Mouse (Mus musculus) forebrain, embryonic 16.5 days (tissue): ENCODE data around the gene Cfap52. TPM values are rescaled to one million over a fixed set of nuclear protein-coding genes. Genes with fewer than 3 reads are reported as not detected.

Source experiments
- ATAC-seq: fragments of 200-750 bp; cut with Nextera tagmentation; 2 replicates; pipeline ENCODE4 v1.8.0; 2017; ENCODE audit warnings: mild to moderate bottlenecking, moderate library complexity
- H3K27ac ChIP-seq: fragments of 300-500 bp; sonication (generic); 2 replicates; pipeline ENCODE4 v1.5.1; 2014; ENCODE audit warnings: low read length, control low read depth
- H3K27me3 ChIP-seq: fragments of 300-500 bp; sonication (generic); replicated peaks from 2 replicates; pipeline ENCODE4 v1.6.1; 2014; ENCODE audit warnings: low read length; ENCODE audit not compliant: control insufficient read depth, insufficient read depth
- H3K36me3 ChIP-seq: fragments of 300-500 bp; sonication (generic); 2 replicates; pipeline ENCODE4 v1.6.1; 2014; ENCODE audit not compliant: control insufficient read depth, insufficient read depth
- H3K4me1 ChIP-seq: fragments of 300-500 bp; sonication (generic); replicated peaks from 2 replicates; pipeline ENCODE4 v1.6.1; 2014; ENCODE audit warnings: low read length; ENCODE audit not compliant: control insufficient read depth, insufficient read depth
- H3K4me2 ChIP-seq: fragments of 300-500 bp; sonication (generic); 2 replicates; pipeline ENCODE4 v1.6.1; 2014; ENCODE audit warnings: mild to moderate bottlenecking, low read length, control low read depth
- H3K4me3 ChIP-seq: fragments of 300-500 bp; sonication (generic); replicated peaks from 2 replicates; pipeline ENCODE4 v1.5.1; 2014; ENCODE audit warnings: mild to moderate bottlenecking, low read length, control low read depth
- H3K9ac ChIP-seq: fragments of 300-500 bp; sonication (generic); replicated peaks from 2 replicates; pipeline ENCODE4 v1.6.1; 2014; ENCODE audit warnings: low read depth, low read length, control low read depth
- H3K9me3 ChIP-seq: fragments of 300-500 bp; sonication (generic); 2 replicates; pipeline ENCODE4 v1.6.1; 2016; ENCODE audit warnings: low read length; ENCODE audit not compliant: control insufficient read depth
- WGBS: fragments of 180-500 bp; shearing (Covaris S2); extraction: QIAGEN DNeasy Blood & Tissue Kit; methylation state at CpG from one replicate; pipeline ENCODE4 v1.1.7; 2014; 5-methylcytosine and 5-hydroxymethylcytosine counted together
- polyA plus RNA-seq: library from polyadenylated mRNA; unstranded; fragments of >200 nt; fragmentation: Nextera tagmentation; extraction: Ambion mirVana; gene quantifications from 2 replicates; pipeline ENCODE4 v1.2.1, GENCODE M21; 2015

Cfap52 gene
- polyA plus RNA-seq, 1 experiment from 2014 or later, result 2.3 TPM

DNA sequence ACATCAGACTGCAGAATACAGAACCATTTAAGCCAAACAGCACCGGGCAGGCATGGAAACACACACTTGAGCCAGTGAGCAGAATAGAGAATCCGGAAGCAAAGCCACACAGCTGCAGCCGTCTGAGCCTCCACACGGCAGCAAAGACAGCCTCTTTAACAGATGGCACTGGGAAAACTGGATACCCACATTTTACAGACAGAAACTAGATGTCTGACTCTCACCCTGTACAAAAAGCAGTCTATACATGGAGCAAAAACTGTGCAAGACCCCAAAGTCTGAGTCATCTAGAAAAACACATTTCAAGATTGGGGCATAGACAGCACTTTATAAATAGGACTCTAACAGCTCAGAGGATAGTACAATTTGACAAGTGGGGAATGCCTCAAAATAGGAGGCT lies 25.8 kb upstream of the Cfap52 start:
- Histone ChIP-seq H3K36me3 (no peaks in the 10 kb centered on the region), H3K27me3 (no peaks in the 10 kb centered on the region), H3K4me1 (no peaks in the 10 kb centered on the region; the same call in 1 of the 2 replicates), H3K9ac (no peak overlapping the region), H3K4me3 (no peak overlapping the region), H3K27ac (no peak overlapping the region), H3K9me3 (no peaks in the 10 kb centered on the region), H3K4me2 (no peak overlapping the region)
- ATAC-seq, result peak; percentile 33; the same call in 1 of the 2 replicates
- 72% methylated on average over 4 of the region's 4 CpGs for WGBS

DNA sequence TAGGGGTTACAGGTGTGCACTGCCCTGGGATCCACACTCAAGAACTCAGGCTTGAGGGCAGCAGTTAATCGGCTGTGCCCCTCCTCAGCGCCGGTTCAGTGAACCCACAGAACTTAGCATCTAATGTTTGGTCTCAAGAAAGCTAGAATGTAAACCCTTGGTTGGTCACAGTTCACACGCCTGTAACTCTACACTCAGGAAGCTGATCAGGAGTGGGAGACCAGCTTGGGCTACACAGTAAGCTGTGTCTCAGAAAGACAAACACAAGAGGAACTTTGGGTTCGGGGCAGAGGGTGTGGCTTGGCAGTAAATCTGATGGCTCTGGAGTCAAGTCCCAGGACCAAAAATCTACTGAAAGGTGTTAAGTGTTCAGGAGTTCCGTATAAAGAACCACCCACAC lies 18.1 kb upstream of the Cfap52 start:
- Histone ChIP-seq H3K4me3 (no peak overlapping the region), H3K9me3 (no peaks in the 10 kb centered on the region), H3K36me3 (no peaks in the 10 kb centered on the region), H3K4me2 (no peak overlapping the region), H3K4me1 (no peaks in the 10 kb centered on the region), H3K27ac (no peak overlapping the region), H3K9ac (no peak overlapping the region), H3K27me3 (no peaks in the 10 kb centered on the region)
- no peak for ATAC-seq
- 93% methylated on average over 6 of the region's 6 CpGs for WGBS

DNA sequence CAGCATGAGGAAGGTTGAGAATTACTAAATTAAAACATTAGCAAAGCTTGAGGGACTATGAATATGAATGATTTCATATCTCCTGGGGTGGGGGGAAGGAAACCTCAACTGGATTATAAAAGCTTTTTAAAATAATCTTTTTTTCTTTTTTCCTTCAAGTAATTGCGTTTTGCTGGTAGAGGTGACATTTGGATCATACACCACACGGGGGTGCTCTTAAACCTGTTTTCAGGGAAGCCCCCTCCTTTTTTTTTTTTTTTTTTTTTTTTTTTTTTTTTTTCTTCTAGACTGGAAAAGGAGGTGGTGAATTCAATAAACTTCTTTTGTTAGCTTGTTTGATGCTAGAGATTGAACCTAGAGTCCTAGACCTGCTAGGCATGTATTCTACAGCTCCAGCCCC lies 9.8 kb upstream of the Cfap52 start:
- Histone ChIP-seq H3K4me1 (no peaks in the 10 kb centered on the region), H3K4me3 (no peak overlapping the region), H3K9me3 (no peaks in the 10 kb centered on the region), H3K9ac (no peak overlapping the region), H3K27ac (no peak overlapping the region), H3K36me3 (no peaks in the 10 kb centered on the region), H3K27me3 (no peaks in the 10 kb centered on the region), H3K4me2 (no peak overlapping the region)
- no peak for ATAC-seq
- WGBS, result 0% methylated on average over 2 of the region's 2 CpGs

DNA sequence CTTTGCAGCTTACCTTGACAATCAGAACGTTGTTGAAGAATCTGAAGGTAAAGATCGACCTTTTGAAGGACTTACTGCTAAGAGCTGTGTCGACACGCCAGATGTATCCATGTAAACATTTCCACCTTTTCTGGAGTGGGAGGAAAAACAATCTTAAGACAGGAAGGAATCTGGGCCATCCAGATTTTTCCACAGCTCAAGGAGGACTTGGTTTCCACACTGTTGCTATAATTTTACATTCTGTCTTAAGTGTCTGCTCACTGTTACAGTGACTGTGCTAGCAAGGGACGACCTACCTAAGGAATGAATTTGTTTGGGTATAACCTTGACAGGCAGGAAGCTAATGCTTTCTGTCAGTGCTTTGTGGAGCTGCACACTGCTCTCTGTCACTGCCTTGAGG lies 7.8 kb upstream of the Cfap52 start:
- WGBS, result 92% methylated on average over 5 of the region's 5 CpGs
- Histone ChIP-seq H3K4me2 (no peak overlapping the region), H3K4me1 (no peaks in the 10 kb centered on the region), H3K4me3 (no peak overlapping the region), H3K9me3 (no peaks in the 10 kb centered on the region), H3K27ac (no peak overlapping the region), H3K27me3 (no peaks in the 10 kb centered on the region), H3K9ac (no peak overlapping the region), H3K36me3 (no peaks in the 10 kb centered on the region)
- no peak for ATAC-seq

DNA sequence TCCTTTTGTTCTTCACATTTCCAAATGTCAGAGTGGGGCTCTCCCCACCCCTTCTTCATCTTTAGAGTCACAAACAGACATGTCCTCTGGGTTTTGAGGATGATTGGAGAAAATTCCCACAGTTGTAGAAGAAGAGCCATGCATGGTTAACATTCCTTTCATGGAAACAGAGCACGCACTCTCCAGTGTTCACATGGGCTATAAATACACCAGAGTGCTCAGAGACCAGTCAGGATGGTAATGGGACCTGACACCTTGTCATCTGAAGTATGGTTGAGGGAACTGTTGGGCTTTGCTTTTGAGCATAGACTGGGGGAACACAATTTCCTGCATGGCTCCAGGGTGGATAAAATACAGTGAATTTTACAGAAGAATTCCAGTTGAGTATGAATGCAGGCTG lies 7.2 kb upstream of the Cfap52 start:
- H3K36me3 ChIP-seq, result no peaks in the 10 kb centered on the region
- peaks cover under 1% of the 10 kb centered on the region; the same call in 1 of the 2 replicates for H3K4me1 ChIP-seq
- 87% methylated on average over 1 of the region's 1 CpGs for whole genome bisulfite sequencing
- no peak overlapping the region for H3K4me3 ChIP-seq
- ATAC-seq, result no peak
- H3K27ac ChIP-seq, result no peak overlapping the region
- H3K9me3 ChIP-seq, result no peaks in the 10 kb centered on the region
- H3K9ac ChIP-seq, result no peak overlapping the region
- no peak overlapping the region for H3K4me2 ChIP-seq
- no peaks in the 10 kb centered on the region for H3K27me3 ChIP-seq

DNA sequence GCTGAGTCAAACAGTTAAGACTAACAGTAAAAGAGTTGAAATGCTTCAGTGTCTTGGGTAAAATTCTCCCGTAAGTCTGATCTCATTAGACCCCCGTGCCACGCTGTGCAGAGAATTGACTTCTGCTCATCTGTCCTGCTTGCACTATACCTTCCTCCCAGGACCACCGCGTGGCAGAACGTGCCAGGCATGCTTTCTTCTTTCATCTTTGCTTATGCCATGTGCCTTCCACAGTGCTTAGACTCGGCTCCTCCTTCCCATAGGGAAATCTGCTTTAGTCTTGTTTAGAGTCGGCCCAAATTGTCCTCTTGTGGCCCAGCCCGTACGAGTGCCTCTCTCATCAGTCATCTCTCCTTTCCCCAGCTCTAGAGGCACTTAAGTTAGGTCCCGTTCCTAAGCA lies 2.4 kb upstream of the Cfap52 start:
- Histone ChIP-seq H3K9me3 (no peaks in the 10 kb centered on the region), H3K36me3 (no peaks in the 10 kb centered on the region), H3K4me1 (peaks cover 19% of the 10 kb centered on the region), H3K27me3 (no peaks in the 10 kb centered on the region), H3K27ac (no peak overlapping the region), H3K9ac (no peak overlapping the region), H3K4me2 (no peak overlapping the region), H3K4me3 (no peak overlapping the region)
- ATAC-seq, result no peak
- WGBS, result 68% methylated on average over 11 of the region's 11 CpGs

DNA sequence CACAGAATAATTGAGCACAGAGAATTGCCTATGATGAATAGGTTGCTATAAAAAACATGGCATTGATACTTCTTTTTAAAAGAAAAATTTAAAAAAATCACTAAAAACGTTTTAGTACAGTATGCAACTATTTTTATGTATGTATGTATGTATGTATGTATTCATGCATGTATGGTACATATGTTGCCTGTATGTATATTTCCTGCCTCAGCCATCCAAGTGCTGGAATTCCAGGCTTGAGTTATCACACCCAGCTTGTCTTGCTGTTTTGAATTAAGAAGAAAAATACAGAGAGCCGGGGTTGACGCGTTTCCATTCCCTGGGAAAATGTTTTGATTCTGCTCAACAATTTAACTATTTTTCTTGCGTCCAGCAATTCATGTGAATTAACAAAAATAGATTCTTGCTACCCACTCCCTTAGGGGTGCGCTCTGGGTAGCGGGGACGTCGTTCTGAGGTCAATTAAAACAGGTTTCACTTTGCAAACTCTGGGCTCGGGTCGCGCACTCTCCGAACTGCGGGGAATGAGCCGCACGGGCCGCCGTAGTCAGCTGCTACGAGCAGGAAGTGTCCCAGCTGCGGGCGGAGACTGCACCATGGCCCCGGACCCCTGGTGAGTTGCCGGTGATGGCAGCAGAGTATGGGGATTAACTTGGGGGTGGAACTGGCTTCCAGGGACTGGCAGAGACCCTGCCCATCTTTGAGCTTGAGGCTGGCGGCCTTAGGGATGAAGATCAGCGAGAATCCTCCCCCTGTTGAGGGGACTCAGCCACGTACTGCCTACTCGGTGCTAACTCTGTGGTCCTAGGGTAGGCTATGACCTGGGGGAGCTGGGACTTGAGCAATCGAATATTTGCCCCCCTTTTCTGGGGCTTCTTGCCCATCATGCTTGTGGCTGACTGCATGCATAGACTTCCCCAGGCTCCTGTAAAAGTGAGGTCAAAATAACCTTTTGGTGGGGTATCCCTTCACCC lies 741 bp upstream of the Cfap52 start, which contains the start of gene Stx8:
Gene Stx8, plus strand, starts transcription at position 289 of the 974 bp plus-strand sequence.
- H3K4me3 ChIP-seq, result peak within 1 kb of the TSS; percentile 88
- peaks cover 19% of the 10 kb centered on the region for H3K4me1 ChIP-seq
- H3K9ac ChIP-seq, result peak within 1 kb of the TSS; percentile 81
- no peaks in the 10 kb centered on the region for H3K27me3 ChIP-seq
- under 1% methylated on average over 28 of the region's 28 CpGs for WGBS
- peak; percentile 89 for ATAC-seq
- H3K27ac ChIP-seq, result no peak within 1 kb of the TSS
- H3K9me3 ChIP-seq, result no peaks in the 10 kb centered on the region
- no peaks in the 10 kb centered on the region for H3K36me3 ChIP-seq
- H3K4me2 ChIP-seq, result peak within 1 kb of the TSS; percentile 70

DNA sequence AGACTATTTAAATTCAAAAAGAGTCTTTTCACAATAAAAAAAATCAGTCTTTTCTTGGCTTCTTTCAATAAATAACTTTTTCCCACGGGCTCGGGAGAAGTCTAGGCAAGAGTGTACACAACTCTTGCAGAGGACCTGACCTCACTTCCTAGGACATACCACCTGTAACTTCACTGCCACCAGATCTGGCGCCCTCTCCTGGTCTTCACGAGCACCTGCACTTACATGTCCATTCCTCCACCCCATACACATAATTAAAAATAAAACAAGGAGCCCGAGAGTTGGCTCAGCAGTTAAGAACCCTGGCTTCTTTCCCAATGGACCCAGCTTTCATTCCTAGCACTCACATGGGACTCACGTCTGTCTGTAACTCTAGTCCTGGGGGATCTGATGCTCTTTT lies 1.3 kb downstream of the Cfap52 start:
- no peak overlapping the region for H3K4me2 ChIP-seq
- no peak for ATAC-seq
- peaks cover 19% of the 10 kb centered on the region for H3K4me1 ChIP-seq
- H3K4me3 ChIP-seq, result no peak overlapping the region
- H3K27me3 ChIP-seq, result no peaks in the 10 kb centered on the region
- H3K27ac ChIP-seq, result no peak overlapping the region
- H3K9ac ChIP-seq, result no peak overlapping the region
- 81% methylated on average over 6 of the region's 6 CpGs for WGBS
- no peaks in the 10 kb centered on the region for H3K36me3 ChIP-seq
- H3K9me3 ChIP-seq, result no peaks in the 10 kb centered on the region

DNA sequence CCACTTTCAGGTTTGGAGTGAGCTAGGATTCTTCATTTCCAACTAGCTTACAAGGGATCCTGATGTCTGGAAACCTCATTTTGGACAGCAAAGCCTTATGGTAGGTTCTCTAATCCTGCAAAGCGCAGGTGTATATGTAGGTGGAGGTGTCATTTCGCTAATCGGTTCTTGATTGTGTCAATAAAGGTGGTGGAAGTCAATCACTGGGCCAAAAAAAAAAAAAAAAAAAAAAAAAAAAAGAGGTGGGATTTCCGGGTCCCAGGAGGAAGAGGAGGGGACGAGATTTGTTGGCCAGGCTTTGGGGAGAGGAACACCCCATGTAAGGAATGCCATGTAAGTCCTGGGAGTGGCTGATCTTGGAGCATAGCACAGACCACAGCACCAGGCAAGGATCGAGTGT lies 11.0 kb downstream of the Cfap52 start:
- no peaks in the 10 kb centered on the region for H3K9me3 ChIP-seq
- H3K9ac ChIP-seq, result no peak overlapping the region
- no peak for ATAC-seq
- H3K4me3 ChIP-seq, result no peak overlapping the region
- no peak overlapping the region for H3K27ac ChIP-seq
- H3K4me1 ChIP-seq, result no peaks in the 10 kb centered on the region
- H3K4me2 ChIP-seq, result no peak overlapping the region
- 89% methylated on average over 5 of the region's 6 CpGs for WGBS
- H3K36me3 ChIP-seq, result no peaks in the 10 kb centered on the region
- no peaks in the 10 kb centered on the region for H3K27me3 ChIP-seq
